Mouse (Mus musculus) midbrain, postnatal 0 days (tissue): ENCODE measurements around the gene Mfsd8. TPM values are rescaled to one million over a fixed set of nuclear protein-coding genes. Genes with fewer than 3 reads are reported as not detected.

Experiments used
- ATAC-seq: fragments of 200-750 bp; cut with Nextera tagmentation; 2 replicates; pipeline ENCODE4 v1.8.0; 2017; ENCODE audit warnings: moderate number of reproducible peaks, mild to moderate bottlenecking, moderate TSS enrichment, moderate library complexity; ENCODE audit not compliant: low FRiP score
- DNase-seq: peaks from one replicate; pipeline ENCODE4 v3.0.0-alpha.2; 2015; ENCODE audit warnings: low spot score
- H3K27ac ChIP-seq: fragments of 300-500 bp; sonication (generic); 2 replicates; pipeline ENCODE4 v1.5.1; 2014; ENCODE audit warnings: low read depth, mild to moderate bottlenecking, low read length, mixed read lengths
- H3K27me3 ChIP-seq: fragments of 300-500 bp; sonication (generic); 2 replicates; pipeline ENCODE4 v1.6.1; 2014; ENCODE audit warnings: low read length, control low read depth, mixed read lengths; ENCODE audit not compliant: insufficient read depth
- H3K36me3 ChIP-seq: fragments of 300-500 bp; sonication (generic); 2 replicates; pipeline ENCODE4 v1.6.1; 2014; ENCODE audit warnings: low read length, control low read depth, mixed read lengths; ENCODE audit not compliant: insufficient read depth
- H3K4me1 ChIP-seq: fragments of 300-500 bp; sonication (generic); 2 replicates; pipeline ENCODE4 v1.6.1; 2014; ENCODE audit warnings: mild to moderate bottlenecking, control low read depth, antibody characterized with exemption, low read length, mixed read lengths; ENCODE audit not compliant: insufficient read depth
- H3K4me2 ChIP-seq: fragments of 300-500 bp; sonication (generic); 2 replicates; pipeline ENCODE4 v1.6.1; 2014; ENCODE audit warnings: low read depth, mild to moderate bottlenecking, low read length, mixed read lengths; ENCODE audit not compliant: poor library complexity, severe bottlenecking
- H3K4me3 ChIP-seq: fragments of 300-500 bp; sonication (generic); 2 replicates; pipeline ENCODE4 v1.5.1; 2014; ENCODE audit warnings: low read depth, mild to moderate bottlenecking, low read length, moderate library complexity
- H3K9ac ChIP-seq: fragments of 300-500 bp; sonication (generic); replicated peaks from 2 replicates; pipeline ENCODE4 v1.6.1; 2014; ENCODE audit warnings: mild to moderate bottlenecking, low read length, moderate library complexity, mixed read lengths; ENCODE audit not compliant: poor library complexity, severe bottlenecking
- H3K9me3 ChIP-seq: fragments of 300-500 bp; sonication (generic); 2 replicates; pipeline ENCODE4 v1.6.1; 2016; ENCODE audit warnings: low read length, control low read depth
- CTCF ChIP-seq: IDR thresholded peaks from 2 replicates; pipeline ENCODE4 v1.5.1; 2016; ENCODE audit warnings: antibody characterized with exemption, mild to moderate bottlenecking
- WGBS: fragments of 180-500 bp; shearing (Covaris S2); extraction: QIAGEN DNeasy Blood & Tissue Kit; methylation state at CpG from one replicate; pipeline ENCODE4 v1.1.7; 2014; 5-methylcytosine and 5-hydroxymethylcytosine counted together
- polyA plus RNA-seq: library from polyadenylated mRNA; unstranded; fragments of >200 nt; fragmentation: Nextera tagmentation; extraction: Ambion mirVana; gene quantifications from 2 replicates; pipeline ENCODE4 v1.2.1, GENCODE M21; 2015
- total RNA-seq: library from RNA; depleted of rRNA; stranded (reverse); fragments of >200 nt; gene quantifications from 2 replicates; pipeline ENCODE4 v1.2.3, GENCODE M21; 2014; rRNA removed

Gene Mfsd8
- total and polyA plus RNA-seq, 2 experiments from 2014 or later: 6.7 to 8.5 TPM

DNA sequence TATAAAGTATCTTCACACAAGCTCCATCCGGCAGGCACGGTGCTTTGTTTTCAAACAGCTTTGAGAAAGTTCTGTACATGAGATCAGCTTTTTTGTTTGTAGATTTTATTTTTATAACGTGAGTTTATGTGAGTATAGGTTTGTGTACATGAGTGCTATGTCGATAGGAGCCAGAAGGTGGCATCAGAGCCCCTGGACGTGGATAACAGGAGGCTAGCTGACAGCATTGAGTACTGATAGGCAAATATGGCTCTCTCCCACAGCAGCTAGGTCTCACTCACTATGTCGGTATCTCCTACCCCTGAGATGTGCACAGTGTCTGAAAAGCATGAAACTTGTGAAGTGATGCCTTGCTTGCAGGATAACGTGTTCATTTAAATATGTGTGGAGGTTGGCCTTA lies 48.2 kb downstream of the Mfsd8 start:
- Histone ChIP-seq H3K36me3 (peaks cover 3% of the 10 kb centered on the region; the same call in 1 of the 2 replicates), H3K27ac (no peak overlapping the region), H3K9ac (no peak overlapping the region), H3K4me1 (no peaks in the 10 kb centered on the region), H3K4me3 (no peak overlapping the region), H3K4me2 (no peak overlapping the region), H3K9me3 (no peaks in the 10 kb centered on the region), H3K27me3 (no peaks in the 10 kb centered on the region)
- DNase-seq: peak; percentile 57
- 40% methylated on average over 7 of the region's 7 CpGs for WGBS
- ATAC-seq: no peak
- peak; percentile 66 for TF ChIP-seq CTCF

DNA sequence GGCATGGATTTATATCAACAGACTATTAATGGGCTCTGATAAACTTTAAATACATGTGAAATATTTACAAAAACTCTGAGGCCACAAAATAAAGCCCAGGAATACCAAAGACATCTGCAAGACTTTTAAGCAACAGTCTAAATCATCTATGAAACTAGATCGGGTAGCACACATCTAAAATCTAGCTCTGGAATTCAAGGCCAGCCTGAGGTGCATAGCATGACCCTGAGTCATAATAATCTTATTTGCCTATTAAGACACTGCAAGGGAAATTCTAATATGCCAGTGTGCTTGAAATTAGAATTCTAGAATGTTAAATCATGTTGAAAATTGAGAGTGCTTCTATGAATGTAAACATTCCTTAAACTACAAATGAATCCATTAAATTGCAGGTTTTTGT lies 48.6 kb downstream of the Mfsd8 start:
- WGBS: 85% methylated on average over 1 of the region's 1 CpGs
- peaks cover 3% of the 10 kb centered on the region; the same call in 1 of the 2 replicates for H3K36me3 ChIP-seq
- no peak overlapping the region for H3K27ac ChIP-seq
- DNase-seq (no peak), ATAC-seq (no peak)
- no peaks in the 10 kb centered on the region for H3K9me3 ChIP-seq
- no peak overlapping the region for H3K9ac ChIP-seq
- no peak overlapping the region for H3K4me3 ChIP-seq
- no peak overlapping the region for H3K4me2 ChIP-seq
- no peak for TF ChIP-seq CTCF
- no peaks in the 10 kb centered on the region for H3K4me1 ChIP-seq
- no peaks in the 10 kb centered on the region for H3K27me3 ChIP-seq

DNA sequence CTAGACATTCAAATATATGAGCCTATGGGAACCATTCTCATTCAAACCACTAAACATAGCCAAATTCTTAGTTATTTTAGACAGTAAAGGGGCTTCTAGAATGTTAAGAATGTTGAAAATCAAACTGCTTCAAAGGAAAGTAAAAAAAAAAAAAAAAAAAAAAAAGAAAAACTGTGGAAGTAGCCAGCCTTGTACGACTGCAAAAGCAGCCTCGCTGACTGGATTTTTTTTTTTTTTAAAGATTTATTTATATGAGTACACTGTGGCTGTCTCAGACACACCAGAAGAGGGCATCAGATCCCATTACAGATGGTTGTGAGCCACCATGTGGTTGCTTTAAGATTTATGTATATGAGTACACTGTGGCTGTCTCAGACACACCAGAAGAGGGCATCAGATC lies 52.9 kb downstream of the Mfsd8 start:
- H3K4me3 ChIP-seq: no peak overlapping the region
- ATAC-seq: no peak
- no peak overlapping the region for H3K4me2 ChIP-seq
- H3K27me3 ChIP-seq: no peaks in the 10 kb centered on the region
- no peak for DNase-seq
- H3K36me3 ChIP-seq: peaks cover 11% of the 10 kb centered on the region; the same call in 1 of the 2 replicates
- no peak overlapping the region for H3K9ac ChIP-seq
- TF ChIP-seq CTCF: peak; percentile 32; the same call in 1 of the 2 replicates
- H3K9me3 ChIP-seq: no peaks in the 10 kb centered on the region
- no peaks in the 10 kb centered on the region for H3K4me1 ChIP-seq
- no peak overlapping the region for H3K27ac ChIP-seq
- 90% methylated on average over 2 of the region's 2 CpGs for WGBS

Other genes with a start within 250 kb of the Mfsd8 start
- 0.49 TPM in 1 of 2 replicates, not detected in the other for gene Slc25a31, start 138.0 kb downstream of the Mfsd8 start, total RNA-seq
- gene Slc25a31, start 138.0 kb downstream of the Mfsd8 start, polyA plus RNA-seq: 0.09 and 0.50 TPM in 2 replicates
- 33.2 and 39.5 TPM in 2 replicates for gene Hspa4l, start 102.4 kb downstream of the Mfsd8 start, total RNA-seq
- gene Hspa4l, start 102.4 kb downstream of the Mfsd8 start, polyA plus RNA-seq: 38.8 and 43.1 TPM in 2 replicates
- 8.7 and 9.7 TPM in 2 replicates for gene Plk4, start 46.9 kb downstream of the Mfsd8 start, total RNA-seq
- gene Plk4, start 46.9 kb downstream of the Mfsd8 start, polyA plus RNA-seq: 9.2 and 9.6 TPM in 2 replicates
- 14.8 and 15.9 TPM in 2 replicates for gene Abhd18, start 84 bp upstream of the Mfsd8 start, total RNA-seq
- 8.3 and 8.5 TPM in 2 replicates for gene Abhd18, start 84 bp upstream of the Mfsd8 start, polyA plus RNA-seq
- 0.14 TPM in 1 of 2 replicates, not detected in the other for gene 1700034I23Rik, start 55.7 kb upstream of the Mfsd8 start, total RNA-seq
- 0.13 and 0.28 TPM in 2 replicates for gene 1700034I23Rik, start 55.7 kb upstream of the Mfsd8 start, polyA plus RNA-seq
- 11.9 and 12.8 TPM in 2 replicates for gene Larp1b, start 102.9 kb upstream of the Mfsd8 start, total RNA-seq
- 3.2 and 5.0 TPM in 2 replicates for gene Larp1b, start 102.9 kb upstream of the Mfsd8 start, polyA plus RNA-seq
- gene Pgrmc2, start 236.2 kb upstream of the Mfsd8 start, total RNA-seq: 28.4 and 32.0 TPM in 2 replicates
- gene Pgrmc2, start 236.2 kb upstream of the Mfsd8 start, polyA plus RNA-seq: 24.5 and 27.9 TPM in 2 replicates